Mouse (Mus musculus) left cerebral cortex, adult 8-10 months (tissue): ENCODE measurements around the gene Nploc4. TPM values are rescaled to one million over a fixed set of nuclear protein-coding genes. Genes with fewer than 3 reads are reported as not detected.
A peak's percentile ranks its signal among the peaks of the same experiment; 100 is the strongest.

ENCODE experiments used
- DNase-seq, 2 experiments: peaks; one replicate each; pipeline ENCODE4 v3.0.0; 2022; ENCODE audit warnings: low spot score in 2 of 2
- total RNA-seq, 4 experiments: library from RNA; stranded (reverse); gene quantifications; 2 replicates each; pipeline ENCODE4 v1.2.4; 2022

Nploc4 gene
- total RNA-seq, 4 experiments from 2014 or later, result 64.8 to 69.9 (median 68.4) TPM

DNA sequence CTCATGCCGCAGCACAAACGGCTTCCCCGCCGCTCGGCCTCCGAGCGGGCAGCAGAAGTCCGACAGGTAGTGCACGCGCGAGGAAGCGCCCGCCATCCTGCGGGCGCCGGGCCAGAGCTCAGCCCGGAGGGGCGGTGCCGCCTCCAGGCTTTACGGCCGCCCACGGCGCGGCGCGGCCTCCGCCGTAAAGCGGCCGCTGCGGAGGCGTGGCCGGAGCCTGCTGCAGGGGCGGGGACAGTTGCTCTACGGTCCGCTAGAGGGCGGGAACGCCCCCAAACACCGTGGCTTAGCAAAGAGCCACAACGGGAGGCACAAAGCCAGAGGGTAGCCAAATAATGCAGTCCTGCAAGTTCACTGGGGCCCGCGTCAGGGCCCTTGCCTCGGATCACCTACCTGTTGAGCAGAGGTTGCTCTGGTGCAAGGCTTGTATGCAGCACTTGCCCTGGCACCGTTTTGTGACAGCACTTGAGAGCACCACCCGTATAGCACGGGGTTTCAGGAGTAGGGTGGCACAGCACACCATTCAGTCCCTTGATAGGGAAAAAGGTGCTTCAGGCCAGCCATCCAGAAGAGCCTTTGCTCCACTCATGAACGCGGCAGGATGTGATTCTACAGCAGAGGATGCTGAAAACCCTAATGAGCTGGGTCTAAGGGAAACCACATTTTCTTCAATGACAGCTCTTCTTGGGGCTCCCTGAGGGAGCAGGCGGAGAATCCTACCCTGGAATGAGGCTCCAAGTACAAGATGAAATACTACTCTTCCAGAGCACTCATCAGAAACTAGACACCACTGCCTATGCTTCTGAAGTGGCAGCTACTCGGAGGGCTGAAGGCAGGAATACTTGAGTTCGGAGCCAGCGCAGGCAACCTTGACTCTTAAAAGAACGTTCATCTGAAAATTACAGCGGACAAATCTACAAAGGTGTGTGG lies 58.6 kb downstream of the Nploc4 start, which contains the start of gene Faap100:
Gene Faap100 (minus strand): TSS at position 154 of the 930 bp plus-strand sequence.
- peak; percentile 74 to 83 for DNase-seq

DNA sequence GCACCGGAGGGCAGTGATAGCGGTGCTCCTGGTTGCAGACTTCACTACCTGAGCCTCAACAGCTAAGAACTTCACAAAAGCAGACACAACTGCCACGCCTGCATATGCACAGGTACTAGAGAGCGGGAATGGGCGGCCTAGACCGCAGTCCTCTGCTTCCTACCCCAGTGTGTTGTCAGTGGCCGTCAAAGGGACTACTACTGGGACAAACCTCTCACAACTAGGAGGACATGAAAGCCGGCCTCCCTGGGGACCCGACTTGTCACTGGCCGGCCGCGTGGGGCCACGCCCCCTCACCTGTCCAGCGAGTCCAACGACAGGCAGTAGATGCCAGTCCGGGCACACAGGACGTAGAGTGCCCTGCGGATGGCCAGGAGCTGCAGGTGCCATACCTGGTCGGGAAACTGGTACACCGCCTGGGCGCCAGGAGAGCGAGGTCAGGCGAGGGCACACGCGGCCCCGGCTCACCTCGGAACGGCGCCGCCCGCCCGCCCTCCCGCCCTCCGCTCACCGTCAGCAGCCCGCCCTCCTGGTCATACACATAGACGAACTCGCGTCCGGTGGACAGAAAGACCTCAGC lies 59.4 kb downstream of the Nploc4 start:
- DNase-seq, result no peak

DNA sequence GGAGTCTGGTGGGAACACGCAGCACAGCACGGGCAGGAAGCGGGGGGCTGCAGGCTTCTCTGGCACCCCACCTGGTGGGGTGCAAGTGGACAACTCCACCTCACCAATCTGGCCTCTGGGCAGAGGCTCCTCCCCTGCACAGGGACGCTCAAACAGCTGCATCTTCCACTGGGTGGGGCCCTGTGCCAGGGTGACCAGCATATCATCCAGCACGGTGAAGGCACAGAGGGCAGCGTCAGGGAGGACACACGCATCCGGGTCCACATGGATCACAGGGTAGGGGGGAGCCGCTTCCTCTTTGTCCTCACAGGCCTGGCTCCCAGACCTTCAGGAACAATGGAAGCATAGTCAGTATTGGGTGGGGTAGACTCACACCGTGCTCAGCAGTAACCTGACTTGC lies 60.2 kb downstream of the Nploc4 start:
- no peak for DNase-seq

DNA sequence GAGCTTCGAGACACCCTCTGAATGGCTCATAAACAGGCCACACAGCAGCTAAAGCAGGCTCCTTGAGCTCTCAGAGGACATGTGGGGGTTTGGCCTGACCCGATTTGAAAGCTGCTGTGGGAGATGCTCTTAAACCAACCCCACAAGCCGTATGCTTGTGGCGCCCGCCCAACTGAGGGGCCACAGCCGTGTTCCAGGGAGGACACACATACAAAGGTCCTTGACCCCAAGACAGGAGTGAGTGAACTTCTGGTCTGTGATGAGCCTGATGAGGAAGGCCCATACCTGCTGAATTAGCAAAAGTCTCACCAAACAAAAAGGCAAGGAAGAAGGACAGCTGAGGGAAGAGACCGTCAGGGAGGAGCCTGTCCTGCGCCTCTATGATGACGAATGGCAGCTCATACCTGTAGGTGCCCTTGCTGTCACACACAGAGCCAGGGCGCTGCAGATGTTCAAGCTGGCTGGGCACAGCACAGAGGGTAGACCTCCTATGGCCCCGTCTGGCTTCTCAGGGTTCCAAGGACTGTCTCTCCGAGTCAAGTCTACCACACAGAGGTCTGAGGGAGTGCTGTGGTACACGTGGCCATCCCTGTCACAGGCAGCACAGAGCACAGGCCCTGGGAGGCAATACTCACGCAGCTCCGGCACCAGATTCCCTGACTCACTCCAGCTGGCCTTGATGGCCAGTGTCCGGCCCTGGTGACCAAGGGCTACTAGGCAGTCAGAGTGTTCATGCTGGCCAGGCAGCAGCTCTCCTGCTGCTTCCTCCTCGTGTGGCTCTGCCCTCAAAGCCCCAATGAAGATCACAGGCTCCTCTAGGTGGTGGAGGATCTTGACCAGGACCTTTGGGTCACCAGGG lies 61.0 kb downstream of the Nploc4 start:
- DNase-seq, result no peak

DNA sequence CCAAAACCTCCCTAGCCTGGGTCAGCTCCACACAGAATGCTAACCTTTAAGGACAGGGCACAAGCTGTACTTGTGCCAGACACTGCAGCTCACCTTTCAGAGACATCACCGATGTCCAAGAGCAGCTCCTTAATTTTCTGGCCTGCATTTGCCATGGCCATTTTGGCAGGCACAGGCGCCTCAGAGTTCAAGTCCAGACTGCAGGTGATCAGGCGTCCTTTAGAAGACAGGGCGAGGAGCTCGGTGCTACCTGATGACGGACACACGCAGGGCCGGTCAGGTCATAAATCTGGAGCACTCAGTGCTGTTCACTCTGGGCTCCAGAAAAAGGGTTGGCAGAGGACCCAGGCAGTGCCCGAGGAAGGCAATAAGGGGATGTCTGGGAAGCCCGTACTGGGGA lies 62.2 kb downstream of the Nploc4 start:
- no peak for DNase-seq

DNA sequence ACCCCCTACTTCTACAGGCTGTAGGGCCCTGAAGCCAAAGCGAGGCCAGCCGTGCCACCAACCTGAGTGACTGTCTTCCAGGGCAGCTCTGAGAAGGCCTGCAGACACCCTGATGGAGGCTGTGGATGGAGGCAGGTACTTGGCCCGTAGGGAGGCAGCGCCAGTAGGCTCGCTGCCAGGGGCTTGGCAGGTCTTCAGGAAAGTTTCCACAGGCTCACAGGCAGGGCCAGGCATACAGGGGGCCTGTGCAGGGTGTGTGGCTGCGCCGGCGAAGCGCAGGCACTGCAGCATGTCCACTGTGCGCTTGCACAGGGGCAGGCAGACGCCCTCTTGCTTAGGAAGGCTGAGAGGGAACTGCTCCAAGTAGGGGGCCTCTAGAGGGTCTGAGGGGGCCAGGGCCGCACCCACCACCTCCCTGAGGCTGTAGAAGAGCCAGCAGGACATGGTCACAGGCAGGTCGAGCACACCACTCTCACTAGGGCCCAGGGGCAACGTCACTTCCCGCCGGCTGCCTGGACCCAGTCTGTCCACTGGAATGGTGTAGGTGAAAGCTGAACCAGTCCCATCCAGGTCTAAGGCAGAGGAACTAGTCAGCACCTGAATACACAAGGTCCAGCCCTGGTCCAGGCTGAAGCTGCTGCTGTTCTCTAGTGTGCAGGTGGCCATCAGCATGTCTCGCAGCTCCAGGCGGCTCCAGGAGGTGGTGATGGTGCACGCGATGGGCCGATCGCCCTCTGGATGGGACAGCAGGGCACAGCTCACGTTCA lies 63.5 kb downstream of the Nploc4 start:
- DNase-seq, result no peak

DNA sequence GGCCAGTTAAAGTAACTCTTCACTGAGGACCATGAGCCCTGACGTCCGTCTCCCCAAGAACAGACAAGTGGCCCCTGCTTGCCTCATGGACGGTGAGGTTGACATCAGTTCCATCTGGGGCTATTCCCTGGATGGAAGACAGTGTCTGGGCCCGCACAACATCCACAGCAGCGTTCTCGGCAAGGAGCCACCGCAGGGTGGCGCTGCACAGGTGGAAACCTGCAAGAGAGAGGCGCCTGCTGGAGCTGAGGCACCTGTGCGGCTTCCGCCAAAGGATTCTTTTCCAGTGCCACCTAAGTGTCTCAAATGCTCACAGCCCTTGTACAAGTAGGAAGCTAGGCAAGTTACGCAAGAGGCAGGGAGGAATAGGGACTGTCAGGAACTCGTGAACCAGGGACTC lies 64.5 kb downstream of the Nploc4 start:
- no peak for DNase-seq

DNA sequence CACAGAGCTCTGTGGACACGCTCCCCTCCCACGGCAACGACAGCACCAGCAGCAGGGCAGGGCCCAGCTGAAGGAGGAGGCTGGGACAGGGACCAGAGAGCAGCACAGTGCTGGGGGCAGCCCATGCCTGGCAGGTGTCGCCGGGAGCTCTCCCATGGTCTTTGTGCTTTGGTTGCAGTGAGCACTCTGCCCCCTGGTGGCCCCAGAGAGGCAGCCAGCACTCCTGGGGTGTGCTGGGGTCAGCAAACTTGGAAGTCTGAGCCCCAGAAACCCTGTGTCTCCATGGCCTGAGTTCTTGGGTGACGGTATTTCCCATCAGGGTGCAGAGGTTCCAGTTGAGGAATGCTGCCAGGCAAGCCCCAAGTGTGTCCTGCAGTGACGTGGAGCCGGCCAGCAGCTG lies 67.9 kb downstream of the Nploc4 start:
- DNase-seq, result no peak

DNA sequence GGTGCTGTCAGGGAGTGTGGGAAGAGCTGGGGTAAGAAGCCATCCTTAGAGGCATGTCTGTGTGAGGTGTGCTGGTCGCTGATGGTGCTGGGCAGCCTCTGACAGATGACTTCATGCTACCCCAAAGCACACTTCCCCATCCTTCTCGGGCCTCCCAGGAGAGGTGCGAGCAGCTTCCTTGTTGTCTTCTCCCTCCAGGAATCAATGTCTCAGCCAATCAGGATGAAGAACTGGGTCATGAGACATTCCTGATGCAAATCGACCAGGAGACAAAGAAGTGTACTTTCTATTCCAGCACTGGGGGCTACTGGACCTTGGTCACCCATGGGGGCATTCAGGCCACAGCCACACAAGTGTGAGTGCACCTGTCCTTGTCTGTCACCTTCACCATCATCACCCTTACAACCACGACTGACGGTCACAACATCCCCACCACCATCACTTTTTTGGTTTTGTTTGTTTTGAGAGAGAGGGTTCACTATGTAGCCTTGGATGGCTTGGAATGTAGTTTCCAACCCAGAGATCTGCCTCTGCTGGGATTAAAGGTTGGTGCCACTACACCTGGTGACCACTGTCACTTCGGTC lies 71.0 kb downstream of the Nploc4 start:
- DNase-seq, result no peak

DNA sequence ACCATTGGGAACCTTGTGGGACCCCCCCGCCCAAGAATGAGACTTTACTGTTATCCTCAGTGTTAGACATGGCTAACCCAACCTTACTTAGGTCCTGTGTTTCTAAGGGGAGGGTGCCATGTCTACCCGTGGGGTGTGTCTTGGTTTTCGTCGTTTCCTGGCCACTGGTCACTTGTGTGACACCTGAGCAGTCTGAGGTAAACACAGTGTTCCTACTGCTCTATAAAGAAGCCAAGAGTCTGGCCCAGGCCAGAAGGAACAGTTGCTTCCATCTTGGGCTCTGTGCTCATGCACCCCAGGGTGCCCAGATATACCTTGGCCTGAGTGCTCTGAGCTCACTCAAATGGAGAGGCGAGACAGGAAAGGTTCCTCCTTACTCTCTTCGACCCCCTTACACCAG lies 74.6 kb downstream of the Nploc4 start:
- no peak for DNase-seq

DNA sequence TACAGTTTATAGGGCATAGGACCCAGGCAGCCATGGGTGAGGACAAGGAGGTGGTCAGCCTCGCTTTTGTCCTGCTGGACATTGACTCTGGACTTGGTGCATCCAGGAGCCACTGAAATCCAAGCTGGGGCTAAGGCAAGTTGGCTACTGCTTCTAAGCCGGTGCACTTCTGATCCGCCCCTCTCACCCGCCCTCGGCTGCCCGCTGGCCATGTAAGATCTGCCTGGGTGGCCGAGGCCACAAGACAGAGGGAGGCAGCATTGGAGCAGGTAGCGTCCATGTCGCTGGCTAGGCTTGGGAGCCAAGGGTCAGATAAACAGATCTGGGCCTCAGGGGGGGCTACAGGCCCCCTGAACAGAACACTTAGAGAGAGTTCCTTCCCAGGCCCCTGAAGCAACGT lies 76.2 kb downstream of the Nploc4 start, which contains the start of gene Fscn2:
Gene Fscn2 (plus strand): TSS at position 240 of the 400 bp plus-strand sequence.
- DNase-seq, result no peak

DNA sequence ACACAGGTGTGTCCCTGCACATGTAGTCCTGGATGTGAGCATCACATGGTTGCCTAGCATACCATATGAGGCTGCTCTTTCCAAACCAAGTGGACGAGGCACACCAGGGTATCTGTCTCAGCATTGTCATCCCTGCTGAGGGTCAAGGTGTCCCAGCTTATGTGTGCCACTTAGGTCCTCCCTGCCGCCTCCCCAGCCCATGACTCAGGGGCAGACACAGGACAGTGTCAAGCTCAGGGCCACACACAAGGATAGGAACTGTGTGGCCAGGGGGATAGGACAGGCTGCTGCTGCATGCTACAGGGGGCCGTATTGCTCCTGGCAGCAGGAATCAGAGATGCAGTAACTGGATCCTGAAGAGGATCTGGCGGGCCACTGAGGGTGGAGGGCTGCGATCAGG lies 76.8 kb downstream of the Nploc4 start:
- no peak for DNase-seq

DNA sequence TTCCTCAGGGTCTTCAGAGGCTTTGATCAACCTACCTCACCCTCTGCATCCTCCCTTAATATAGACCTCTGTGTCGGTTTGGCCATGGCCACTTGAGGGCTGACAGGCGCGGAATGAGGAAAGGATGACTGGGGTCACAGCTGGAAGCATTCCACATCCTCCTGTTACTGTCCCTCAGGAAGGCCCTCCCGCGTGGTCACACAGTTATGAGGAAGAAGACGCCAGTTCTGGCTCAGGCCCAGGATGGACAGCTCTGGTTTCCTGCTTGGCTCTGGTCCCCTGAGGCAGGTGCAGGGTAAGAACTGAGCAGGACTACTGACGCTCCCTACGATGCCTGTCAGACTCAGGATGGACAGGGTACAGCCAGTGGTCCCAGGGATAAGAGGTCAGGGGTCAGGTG lies 77.4 kb downstream of the Nploc4 start:
- no peak for DNase-seq

DNA sequence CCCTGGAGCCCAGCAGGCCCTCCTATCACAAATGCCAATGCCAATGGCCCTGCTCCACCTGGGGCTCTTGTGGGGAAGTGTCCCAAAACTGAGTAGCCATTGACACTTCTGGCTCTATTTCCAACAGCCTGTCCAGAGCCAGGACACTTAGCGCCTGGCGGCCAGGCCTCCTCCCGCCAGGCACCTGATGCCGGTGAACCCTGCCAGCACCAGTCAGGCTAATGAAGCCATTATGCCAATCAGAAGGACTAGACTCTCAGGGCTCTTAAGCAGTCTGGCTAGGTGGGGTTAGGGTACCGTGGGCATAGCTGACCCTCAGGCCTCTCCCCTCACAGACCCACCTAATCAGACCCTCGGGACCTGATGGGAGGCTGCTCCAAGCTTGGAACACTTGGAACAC lies 78.1 kb downstream of the Nploc4 start:
- DNase-seq, result no peak

DNA sequence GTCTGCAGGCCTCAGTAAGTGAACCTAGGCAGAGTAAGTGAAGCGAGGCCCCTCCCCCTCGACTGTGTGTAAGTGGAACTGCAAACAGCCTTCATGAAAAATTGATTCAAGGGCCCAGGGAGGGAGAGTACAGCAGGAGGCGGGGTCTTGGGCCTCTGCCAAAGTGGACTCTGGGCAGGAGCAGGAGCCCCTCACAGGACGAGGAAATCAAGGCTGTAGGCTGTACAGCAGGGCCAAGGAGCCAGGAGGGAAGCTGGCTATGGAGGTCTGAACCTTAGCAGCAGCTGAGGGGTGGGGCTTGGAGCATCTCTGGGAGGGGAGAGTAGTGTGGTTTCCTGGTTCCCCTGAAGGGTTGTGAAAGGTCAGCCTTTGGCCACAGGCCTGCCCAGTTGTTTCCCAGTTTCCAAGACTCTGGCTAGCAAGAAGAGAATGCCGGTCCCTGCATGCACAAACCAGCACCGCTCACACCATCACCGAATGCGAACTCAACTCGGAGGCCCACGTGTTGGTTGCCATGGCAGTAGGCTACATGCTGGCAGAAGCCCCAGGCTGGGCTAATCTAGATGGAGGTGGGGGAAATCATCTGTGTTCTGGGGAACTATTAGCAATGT lies 79.6 kb downstream of the Nploc4 start:
- DNase-seq, result peak in 1 of 2 experiments; percentile 75

DNA sequence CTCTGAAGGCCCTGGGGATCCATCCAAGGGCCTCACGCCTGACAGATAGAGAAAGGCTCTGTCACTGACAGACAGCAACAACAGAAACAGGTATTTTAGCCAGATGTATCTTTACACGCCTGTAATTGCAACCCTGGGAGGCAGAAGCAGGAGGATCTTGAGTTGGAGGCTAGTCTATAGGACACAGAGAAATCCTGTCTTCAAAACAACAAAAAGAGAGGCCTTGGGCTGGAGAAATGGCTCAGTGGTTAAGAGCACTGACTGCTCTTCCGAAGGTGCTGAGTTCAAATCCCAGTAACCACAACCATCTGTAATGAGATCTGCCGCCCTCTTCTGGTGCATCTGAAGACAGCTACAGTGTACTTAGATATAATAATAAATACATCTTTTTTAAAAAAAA lies 80.6 kb downstream of the Nploc4 start:
- DNase-seq, result no peak

DNA sequence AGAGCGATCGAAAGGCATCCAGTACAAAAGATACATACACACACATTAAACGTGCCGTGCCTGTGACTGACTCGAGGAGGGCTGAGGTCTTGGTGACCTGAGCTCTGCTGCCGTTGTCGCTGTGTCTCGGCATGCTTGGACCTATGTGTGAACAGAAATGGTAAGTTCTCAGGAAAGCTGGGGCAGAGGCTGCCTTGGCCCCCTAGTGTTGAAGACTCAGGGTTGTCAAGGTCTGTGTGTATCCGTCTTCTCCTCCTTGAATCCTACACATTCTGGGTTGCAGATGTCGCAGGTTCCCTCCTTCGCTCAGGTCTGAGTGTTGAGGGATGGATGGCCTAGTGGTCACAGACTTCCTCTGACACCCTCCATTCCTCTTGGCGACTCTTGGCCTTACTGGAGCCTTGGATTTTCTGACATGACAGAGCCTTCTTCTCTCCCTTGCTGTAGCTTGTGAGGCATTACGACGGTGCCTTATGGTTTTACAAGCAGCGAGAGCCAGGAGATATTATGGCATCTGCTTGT lies 81.1 kb downstream of the Nploc4 start:
- DNase-seq, result no peak

DNA sequence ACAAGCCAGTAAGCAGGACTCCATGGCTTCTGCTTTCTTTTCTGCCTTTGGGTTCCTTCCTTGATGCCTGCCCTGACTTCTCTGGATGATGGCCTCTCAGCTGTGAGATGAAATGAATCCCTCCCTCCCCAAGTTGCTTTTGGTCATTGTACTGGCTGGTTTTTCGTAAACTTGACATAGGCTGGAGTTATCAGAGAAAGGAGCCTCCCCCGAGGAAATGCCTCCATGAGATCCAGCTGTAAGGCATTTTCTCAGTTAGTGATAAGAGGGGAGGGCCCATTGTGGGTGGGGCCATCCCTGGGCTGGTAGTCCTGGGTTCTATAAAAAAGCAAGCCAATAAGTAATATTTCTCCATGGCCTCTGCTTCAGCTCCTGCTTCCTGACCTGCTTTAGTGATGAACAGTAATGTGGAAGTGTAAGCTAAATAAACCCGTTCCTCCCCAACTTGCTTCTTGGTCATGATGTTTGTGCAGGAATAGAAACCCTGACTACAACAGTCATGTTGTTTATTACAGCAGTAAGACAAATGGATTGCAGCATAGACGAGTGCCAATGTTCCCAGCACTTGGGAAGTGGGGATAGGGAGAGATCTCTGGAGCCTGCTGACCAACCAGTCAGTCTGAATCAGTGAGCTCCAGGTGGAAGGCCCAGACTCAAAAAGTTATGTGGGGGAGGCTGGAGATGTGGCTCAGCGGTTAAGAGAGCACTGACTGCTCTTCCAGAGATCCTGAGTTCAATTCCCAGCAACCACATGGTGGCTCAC lies 82.0 kb downstream of the Nploc4 start:
- DNase-seq, result no peak
